Mouse (Mus musculus) thymus, postnatal 0 days (tissue): ENCODE data around the gene Nos1. TPM values are rescaled to one million over a fixed set of nuclear protein-coding genes. Genes with fewer than 3 reads are reported as not detected.
"Not testable (repeated sequence)": the region's sequence is repeated elsewhere in the genome, so short reads cannot be mapped to it uniquely, and the experiment has no call there.

Experiments used
- DNase-seq: peaks from one replicate; pipeline ENCODE4 v3.0.0-alpha.2; 2015; ENCODE audit warnings: low spot score
- polyA plus RNA-seq: library from polyadenylated mRNA; unstranded; fragments of >200 nt; fragmentation: Nextera tagmentation; extraction: Ambion mirVana; gene quantifications from 2 replicates; pipeline ENCODE4 v1.2.1, GENCODE M21; 2015

Nos1 gene
- polyA plus RNA-seq, 1 experiment from 2014 or later = 0.10 TPM

DNA sequence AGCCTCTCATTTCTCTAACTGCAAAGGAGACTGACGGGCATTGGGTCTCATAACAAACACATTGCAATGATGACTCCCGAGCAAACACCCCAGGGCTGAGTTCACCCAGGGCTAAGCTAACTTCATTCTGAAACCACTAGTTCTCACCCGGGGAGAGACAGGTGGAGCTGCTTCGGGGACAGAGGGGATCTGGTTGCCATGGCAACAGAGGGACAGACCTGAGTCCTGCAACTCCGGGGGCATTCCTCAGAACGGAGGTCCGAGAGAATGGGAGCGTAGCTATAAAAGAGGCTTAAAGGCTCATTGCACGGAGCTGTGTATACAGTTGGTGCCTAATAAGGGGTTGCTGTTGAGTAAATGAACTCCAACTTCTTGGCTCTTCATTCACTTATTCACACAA lies 56.9 kb downstream of the Nos1 start:
- DNase-seq = no peak

- DNase-seq = no peak
These were observed 58.7 kb downstream of the Nos1 start for GRCm38 (mm10) chr5:117839501-117839900.

DNA sequence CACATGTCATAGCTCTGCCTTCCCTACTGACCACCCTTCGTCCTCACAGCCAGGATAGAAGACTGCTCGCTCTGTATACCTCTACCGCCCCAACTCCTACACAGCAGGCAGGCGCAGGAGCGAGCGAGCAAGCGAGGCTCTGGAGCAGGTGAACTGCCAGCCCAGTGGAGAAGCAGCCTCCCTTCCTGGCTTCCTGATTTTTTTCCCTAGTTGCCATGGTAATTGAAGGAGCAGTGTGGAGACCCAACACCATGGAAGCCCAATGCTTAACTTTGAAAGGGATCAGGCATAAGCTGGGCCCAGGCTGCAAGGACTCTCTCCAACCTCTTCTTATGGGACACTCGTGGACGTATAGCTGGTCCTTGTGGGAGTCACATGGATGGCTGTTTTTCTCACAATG lies 59.4 kb downstream of the Nos1 start:
- no peak for DNase-seq

DNA sequence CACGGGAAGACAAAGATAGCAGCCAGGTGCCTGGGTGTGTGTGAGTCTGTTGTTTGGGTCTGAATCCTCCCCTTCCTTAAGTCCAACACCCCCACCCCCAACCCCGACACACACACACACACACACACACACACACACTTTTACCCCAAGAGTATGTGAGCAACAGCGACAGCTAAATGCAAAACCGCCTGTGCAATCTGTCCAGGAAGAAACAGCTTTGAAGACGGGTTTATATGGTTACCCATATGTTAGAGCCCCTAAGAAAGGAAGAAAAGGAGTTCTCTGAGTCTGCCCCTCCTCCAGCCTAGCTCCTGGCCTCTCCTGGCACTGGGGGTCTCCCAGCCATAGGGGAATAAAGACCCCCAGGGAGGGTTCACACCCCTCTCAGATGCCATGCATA lies 60.2 kb downstream of the Nos1 start:
- no peak for DNase-seq

DNA sequence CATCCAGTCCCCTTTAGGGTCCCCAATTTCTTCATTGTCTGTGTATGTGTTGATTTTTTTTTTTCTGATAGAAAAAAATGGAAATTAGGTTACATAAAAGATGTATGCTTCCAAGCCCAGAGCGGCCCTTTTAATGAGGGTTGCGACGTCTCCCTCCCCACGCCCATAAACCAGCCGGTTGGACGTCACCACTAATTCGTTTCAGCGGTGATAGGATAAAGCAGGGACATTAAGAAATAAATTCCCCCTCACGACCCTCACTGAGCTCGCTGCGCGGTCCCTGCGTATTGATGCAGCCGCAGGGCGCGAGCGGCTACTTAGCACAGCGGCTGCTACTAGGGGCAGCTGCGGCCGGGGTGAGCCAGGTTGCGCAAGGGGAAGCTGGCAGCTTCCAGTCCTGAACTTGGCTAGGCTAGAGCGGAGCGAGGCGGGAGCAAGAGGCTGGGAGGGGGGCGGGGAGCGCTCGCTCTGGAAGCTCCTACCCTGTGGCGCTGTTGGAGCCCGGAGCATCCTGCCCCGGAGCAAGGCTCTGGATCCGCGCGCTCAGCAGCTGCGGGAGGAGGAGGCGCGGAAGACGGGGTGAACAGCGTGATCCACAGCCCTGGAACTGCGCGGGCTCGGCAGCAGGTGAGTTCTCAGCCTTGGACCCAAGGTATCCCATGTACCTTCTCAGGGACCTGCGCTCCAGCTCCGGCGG lies 61.0 kb downstream of the Nos1 start:
- no peak for DNase-seq

DNA sequence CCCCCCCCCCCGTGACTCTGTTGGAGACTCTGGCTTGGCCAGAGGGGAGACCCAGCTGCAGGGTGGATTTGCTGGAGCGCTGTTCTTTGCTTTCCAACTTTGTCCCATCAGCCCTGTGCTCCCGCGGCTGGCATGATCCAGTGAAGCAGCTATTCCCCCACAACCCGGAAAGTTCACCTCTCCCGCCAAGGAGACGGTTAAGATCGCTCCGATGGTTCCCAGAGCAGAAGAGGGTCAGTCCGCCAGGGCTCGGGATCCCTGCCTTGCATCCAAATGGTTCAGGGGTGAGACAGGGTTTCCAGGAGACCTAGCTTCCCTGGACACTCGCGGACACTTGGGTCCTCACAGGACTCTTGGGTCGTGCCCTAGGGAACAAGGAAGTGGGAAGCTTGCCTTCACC lies 61.9 kb downstream of the Nos1 start:
- no peak for DNase-seq

DNA sequence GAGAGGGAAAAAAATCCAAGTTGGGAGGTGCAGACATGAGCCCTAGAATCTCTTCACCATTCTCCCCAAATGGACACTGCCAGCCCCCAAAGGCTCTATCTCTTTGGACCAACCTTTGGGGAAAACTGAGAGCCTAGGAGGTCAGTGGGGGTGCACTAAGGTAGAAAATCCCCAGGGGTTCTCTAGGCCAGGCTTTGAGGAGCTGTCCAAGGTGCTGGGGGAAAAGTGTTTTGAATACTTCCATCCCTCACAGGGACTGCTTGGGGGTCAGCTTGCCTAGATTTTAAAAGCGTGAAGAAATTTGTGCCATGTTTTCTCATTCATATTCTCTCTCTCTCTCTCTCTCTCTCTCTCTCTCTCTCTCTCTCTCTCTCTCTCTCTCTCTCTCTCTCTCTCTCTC lies 63.8 kb downstream of the Nos1 start:
- no peak for DNase-seq

DNA sequence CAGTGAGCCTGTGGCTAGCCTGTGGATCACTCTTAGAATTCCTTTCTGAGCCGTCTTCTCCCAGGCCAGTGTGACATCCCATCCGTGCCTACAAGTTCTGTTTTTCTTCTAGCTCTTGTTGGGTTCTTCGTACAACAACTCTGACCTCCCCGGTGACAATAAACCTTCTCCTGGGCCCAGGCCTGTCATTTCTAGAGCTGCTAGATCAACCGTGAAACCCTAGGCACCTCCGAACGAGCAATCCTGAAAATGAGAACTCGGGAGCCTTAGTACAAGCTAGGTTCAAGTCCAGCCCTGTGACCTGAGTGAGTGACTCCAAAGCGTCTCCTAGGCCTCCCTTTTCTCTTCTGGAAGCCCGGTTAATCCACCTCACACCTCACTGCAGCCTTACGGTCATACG lies 69.6 kb downstream of the Nos1 start:
- no peak for DNase-seq

DNA sequence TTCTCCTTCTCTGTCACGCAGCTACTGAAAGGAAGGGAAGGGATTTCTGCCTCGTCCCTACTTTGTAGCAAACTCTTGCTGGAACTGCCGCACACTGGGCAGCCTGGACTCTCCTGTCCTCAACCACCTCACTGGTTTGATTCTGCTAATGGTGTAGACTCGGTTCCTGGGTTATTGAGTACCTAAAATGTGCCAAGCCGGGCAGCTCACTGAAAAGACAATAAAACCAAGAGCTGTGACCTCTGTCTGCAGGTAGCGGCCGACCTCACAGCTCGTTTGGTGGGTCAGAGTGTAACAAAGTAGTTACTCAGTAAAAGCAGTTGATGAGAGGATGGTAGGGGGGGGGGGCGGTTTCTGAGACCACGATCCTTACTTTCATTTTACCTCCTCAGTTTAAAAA lies 72.9 kb downstream of the Nos1 start:
- no peak for DNase-seq

DNA sequence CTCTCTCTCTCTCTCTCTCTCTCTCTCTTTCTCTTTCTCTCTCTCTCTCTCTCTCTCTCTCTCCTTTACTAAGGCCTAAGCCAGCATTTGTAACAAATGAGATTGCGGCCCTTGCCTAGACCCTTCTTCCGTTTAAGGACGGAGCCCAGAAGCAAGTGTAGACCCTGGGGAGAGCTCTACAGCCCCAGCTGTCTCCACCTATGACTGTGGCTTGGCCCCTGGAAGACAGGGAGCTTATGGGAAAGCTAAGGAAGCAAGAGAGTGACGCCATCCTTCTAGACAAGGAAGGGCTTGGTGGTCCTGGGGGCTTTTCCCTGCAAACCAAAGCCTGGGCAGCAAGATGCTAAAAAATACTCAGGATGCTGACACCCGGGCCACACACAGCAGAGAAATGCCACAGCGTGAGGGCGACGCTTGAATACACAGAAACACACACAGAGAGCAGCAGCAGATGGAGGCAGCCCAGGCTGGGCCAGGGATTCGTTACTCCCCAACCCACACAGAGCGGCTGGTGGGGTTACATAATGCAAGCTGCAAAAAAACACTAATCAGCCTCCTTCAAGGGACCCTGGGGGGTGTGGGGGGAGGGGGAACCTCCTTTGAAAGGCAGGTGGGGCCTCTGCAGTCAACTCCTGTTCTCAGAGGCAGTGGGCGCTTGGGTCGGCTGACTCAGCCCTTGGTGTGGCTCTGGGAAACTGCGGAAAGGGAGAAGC lies 83.9 kb downstream of the Nos1 start:
- no peak for DNase-seq

GRCm38 (mm10) chr5:117865876-117866275 lies 85.0 kb downstream of the Nos1 start:
- no peak for DNase-seq

DNA sequence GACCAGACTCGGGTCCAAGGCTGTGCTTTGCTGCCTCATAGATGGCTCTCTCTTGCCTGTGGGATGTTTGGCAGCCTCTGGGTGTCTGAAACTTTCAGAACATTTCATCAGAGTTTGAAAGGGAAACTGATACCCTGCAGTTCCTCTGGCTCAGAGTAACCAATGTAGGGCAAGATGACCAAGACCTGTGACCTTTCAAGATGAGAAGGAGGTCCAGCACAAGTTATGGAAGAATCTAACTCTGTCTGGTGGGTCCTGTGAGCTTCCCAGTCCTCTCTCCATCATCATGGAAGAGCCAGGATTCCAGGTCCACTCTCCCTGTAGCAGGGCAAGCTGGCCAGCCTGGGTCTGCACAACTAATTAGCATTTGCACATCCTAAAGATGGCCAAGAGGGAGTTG lies 90.8 kb downstream of the Nos1 start:
- no peak for DNase-seq

DNA sequence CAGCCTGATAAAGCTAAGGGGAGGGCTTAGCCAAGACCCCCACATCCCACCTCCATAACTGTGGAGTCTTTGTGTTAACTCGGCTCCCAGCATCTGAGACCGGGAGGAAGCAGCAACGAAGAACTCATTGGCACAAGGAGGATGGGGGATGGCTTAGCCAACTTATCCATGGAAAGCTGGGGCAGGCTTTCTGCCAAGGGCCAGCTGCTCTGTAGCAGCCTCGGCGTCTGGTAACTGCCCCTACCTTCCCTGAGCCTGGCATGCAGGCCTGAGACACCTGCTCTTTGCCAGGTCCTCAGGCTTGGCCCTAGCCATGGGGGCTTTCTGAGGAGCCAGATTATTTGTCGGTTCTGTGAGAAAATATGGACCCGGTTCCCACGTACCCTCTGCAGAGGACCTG lies 93.0 kb downstream of the Nos1 start:
- no peak for DNase-seq

GRCm38 (mm10) chr5:117874236-117874635 lies 93.4 kb downstream of the Nos1 start:
- no peak for DNase-seq

- DNase-seq = no peak
These were observed 98.3 kb downstream of the Nos1 start for GRCm38 (mm10) chr5:117879136-117879535.

DNA sequence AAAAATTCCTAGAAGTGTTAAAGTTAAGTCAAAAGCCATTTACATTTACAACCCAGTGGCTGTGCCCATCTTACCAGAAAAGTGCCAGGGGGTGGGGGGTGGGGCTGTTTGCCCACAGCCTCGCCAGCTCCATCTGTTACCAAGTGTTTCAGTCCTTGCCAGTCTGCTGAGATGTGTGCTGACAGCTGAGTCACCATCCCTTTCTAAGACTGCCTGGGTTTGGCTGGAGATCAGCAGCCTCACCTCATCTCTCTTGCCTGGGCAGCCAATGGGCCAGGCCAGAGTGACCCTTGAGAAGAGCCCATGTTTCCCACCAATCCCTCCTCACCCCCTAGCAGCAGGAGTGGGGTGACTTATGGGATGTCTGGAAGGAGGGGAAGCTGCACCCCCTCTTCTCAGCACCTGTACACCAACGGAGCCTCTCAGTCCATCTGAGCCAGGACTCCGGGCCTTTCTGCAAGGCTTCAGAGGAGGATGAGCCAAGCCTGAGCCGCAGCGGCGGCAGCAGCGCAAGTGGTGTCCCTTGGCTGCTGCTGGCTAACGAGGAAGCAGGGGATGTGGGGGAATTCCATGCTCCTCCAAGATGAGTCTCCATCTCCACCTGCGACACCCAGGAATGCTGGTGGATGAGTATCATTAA lies 100.2 kb downstream of the Nos1 start:
- no peak for DNase-seq

GRCm38 (mm10) chr5:117882411-117882810 lies 101.6 kb downstream of the Nos1 start:
- DNase-seq = not testable (repeated sequence)

DNA sequence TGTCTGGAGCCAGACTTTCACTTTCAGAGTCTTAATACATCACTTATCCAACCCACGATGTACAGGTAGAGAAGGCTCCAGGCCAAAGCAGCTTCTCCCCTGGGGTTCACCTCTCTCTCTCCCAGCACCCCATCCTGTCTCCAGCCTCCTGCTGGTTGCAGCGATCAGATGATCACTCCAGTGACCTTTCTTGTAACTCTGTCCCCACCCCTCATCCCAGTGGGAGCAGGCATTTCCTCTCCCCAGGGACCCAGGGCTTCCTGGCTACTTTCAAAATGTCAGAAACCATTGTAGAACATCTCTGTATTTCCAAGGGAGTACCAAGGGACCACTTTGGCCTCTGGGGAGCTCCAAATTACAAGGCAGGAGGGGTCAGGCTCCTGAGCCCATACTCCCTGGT lies 104.2 kb downstream of the Nos1 start:
- no peak for DNase-seq

DNA sequence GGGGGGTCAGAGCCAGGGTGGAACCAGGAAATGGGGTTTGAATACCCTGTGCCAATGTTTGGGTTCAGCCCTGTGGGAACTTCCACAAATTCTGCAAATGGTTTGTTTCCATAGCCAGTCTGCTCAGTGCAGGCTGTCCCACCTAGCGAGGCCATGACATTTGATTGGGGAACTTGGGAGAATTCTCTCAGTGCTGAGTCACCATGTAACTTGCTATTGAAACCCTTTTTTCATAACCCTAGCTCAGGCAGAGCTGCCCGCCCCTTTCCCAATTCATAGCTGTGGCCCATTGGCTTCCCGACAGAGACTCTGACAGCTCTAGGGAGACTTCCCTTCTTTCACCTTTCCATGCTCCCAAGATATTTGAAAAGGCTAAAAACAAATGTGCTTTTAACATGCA lies 107.3 kb downstream of the Nos1 start:
- DNase-seq = no peak

- DNase-seq = no peak
These were observed 108.1 kb downstream of the Nos1 start for GRCm38 (mm10) chr5:117888946-117889345.

GRCm38 (mm10) chr5:117889571-117889970 lies 108.7 kb downstream of the Nos1 start:
- no peak for DNase-seq

- DNase-seq = no peak
These were observed 110.0 kb downstream of the Nos1 start for GRCm38 (mm10) chr5:117890871-117891270.

- peak; percentile 5 for DNase-seq
These were observed 110.7 kb downstream of the Nos1 start for GRCm38 (mm10) chr5:117891545-117891944.
